Mouse (Mus musculus) bone marrow, adult 2 months (tissue): Measurements from ENCODE around the gene Creb5.

Experiments
- CTCF ChIP-seq: fragments of 200-500 bp; IDR thresholded peaks from 2 replicates; pipeline ENCODE4 v1.5.1; 2011; ENCODE audit warnings: low read length, control low read depth; ENCODE audit not compliant: control insufficient read depth, insufficient read depth
- POLR2A ChIP-seq: fragments of 200-500 bp; IDR thresholded peaks from 2 replicates; pipeline ENCODE4 v1.6.1; 2011; ENCODE audit warnings: low read depth, mild to moderate bottlenecking, control low read depth, low read length, borderline replicate concordance; ENCODE audit not compliant: control insufficient read depth

DNA sequence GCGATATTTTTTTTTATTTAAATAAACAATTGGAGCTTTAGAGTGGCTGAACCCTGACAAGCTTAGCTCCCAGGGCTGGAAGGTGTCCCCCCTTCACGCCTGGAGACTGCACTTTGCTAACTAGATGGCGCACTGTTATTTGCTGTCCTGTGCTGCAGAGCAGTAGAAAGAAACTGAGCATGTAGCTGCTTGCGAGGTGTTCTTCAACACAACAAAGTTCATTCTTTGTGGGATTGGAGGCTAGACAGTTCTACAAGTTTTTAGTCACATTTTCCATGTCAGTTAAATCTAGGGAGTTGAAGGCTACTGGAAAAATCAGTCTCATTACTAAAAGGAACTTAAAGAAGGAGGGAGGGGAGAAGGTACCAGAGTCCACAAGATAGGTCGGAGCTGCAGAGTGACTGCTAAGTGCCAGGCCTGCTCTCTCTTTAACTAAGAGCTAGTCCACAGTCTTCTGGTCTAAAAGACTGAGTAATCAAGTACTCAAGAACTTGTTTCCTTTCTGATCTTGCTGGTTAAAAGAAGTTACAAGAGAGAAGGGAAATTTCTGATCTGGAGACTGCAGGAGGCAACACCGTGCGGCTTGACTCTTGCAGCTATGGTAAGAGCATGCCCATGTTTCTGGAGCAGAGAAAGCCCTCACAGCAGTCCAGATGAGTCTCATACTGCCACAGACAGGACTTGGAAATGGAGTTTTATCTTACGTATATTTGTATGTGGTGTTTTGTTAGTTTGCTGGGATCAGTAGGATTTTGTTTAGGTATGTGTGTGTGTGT is 3.3 kb downstream of the Creb5 start:
- TF ChIP-seq POLR2A = no peak
- no peak for TF ChIP-seq CTCF
